Comparison of ENCODE assay signal across 9 mouse cellular contexts in the genomic region with DNA sequence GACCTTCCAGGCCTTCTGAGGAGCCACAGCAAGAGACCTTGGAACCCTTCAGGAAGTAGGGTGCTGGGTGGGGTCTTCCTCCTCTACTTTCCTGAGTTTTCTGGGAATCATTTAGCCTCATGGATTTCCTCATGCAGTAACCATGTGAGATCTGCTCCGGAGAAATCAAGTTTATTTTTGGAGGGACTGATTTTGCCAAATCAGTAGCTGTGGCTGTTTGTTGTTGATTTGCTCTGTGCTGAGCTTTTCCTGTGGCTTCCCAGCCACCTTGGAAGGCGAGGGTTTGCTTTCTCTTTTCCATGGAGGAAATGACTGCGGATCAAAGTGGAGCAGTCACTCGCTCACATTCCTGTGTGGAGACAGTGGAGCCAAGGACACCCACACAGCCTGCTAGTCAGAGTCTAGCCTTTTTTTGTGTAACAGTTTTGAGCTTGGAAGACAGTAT. TPM values are rescaled to one million over a fixed set of nuclear protein-coding genes. Genes with fewer than 3 reads are reported as not detected.
DNase-seq lines count a peak whose midpoint lies in the region; ATAC-seq and TF ChIP-seq lines count a peak whose summit lies in the region.
"Had no signal": no experiment of that assay in that cellular context is flagged by ENCODE, and none has a peak within 500 bp of the region (broad histone marks: within the 10 kb centered on the region; RNA-seq: fewer than 3 reads in every experiment).

No protein-coding gene starts in this region.

- H3K4me3 ChIP-seq in left cerebral cortex, adult 2 months = no peak overlapping the region
- H3K4me3 ChIP-seq in embryonic fibroblast, embryonic 13.5 days (ENCODE audit: insufficient read depth, low read length) = no peak overlapping the region
- H3K4me3 ChIP-seq in lung, embryonic 16.5 days (ENCODE audit: low read length) = no peak overlapping the region

- H3K9me3 ChIP-seq in lung, embryonic 16.5 days (ENCODE audit: control insufficient read depth, low read length) = no peaks in the 10 kb centered on the region

- no peaks in the 10 kb centered on the region for H3K27me3 ChIP-seq in lung, embryonic 16.5 days (ENCODE audit: control insufficient read depth, insufficient read depth, low read depth, low read length)

- peak overlapping the region; percentile 13; the same call in 1 of the 2 replicates for H3K27ac ChIP-seq in left cerebral cortex, adult 2 months
- peak overlapping the region; percentile 29; the same call in 1 of the 2 replicates for H3K27ac ChIP-seq in embryonic fibroblast, embryonic 13.5 days (ENCODE audit: insufficient read depth, low read length)
- H3K27ac ChIP-seq in lung, embryonic 16.5 days (ENCODE audit: low read length) = peak overlapping the region; percentile 64
- H3K27ac ChIP-seq: macrophage had no signal

- intact Hi-C loops in left cerebral cortex, adult 2 months (cut with DNase I) = no loop called here
- intact Hi-C loops in heart, postnatal 10 days (cut with DNase I) = loop anchor here (2.0 kb wide), 1 partner anchor 19 kb away; no protein-coding TSS in a partner anchor

- no peaks in the 10 kb centered on the region for H3K36me3 ChIP-seq in lung, embryonic 16.5 days (ENCODE audit: control insufficient read depth, insufficient read depth, low read length)

- WGBS in lung, embryonic 16.5 days = 36% methylated on average over 4 of the region's 4 CpGs

- no peak overlapping the region for H3K9ac ChIP-seq in lung, embryonic 16.5 days (ENCODE audit: low read length)

- peak; percentile 45 for ATAC-seq in lung, embryonic 16.5 days (ENCODE audit: low read depth)

- H3K4me1 ChIP-seq in embryonic fibroblast, embryonic 13.5 days (ENCODE audit: control insufficient read depth, insufficient read depth, low read length) = peaks cover 12% of the 10 kb centered on the region; the same call in 1 of the 2 replicates
- H3K4me1 ChIP-seq in lung, embryonic 16.5 days (replicated peaks; ENCODE audit: control insufficient read depth, insufficient read depth, low read length) = peaks cover 23% of the 10 kb centered on the region

- no peak for DNase-seq in left cerebral cortex, adult 2 months (ENCODE audit: extremely low spot score in 1 of 2, low spot score in 2 of 2)
- no peak for DNase-seq in left cerebral cortex, adult 11 months (ENCODE audit: low spot score)
- peak; percentile 42 to 44 for DNase-seq in heart, postnatal 10 days
- no peak for DNase-seq in cerebellum, postnatal 14 days
- no peak for DNase-seq in cerebellum, adult 18-20 months
- DNase-seq in thymus, postnatal 14 days = no peak

- TF ChIP-seq CTCF in left cerebral cortex, adult 2 months (IDR thresholded peaks at IDR 0.05) = no peak
- no peak for TF ChIP-seq CTCF in embryonic fibroblast, embryonic 13.5 days (IDR thresholded peaks at IDR 0.05; ENCODE audit: borderline replicate concordance, insufficient read depth, low read length)

- no peak for TF ChIP-seq POLR2A in embryonic fibroblast, embryonic 13.5 days (IDR thresholded peaks at IDR 0.05; ENCODE audit: low read depth, low read length)

- no peak overlapping the region for H3K4me2 ChIP-seq in lung, embryonic 16.5 days (ENCODE audit: low read depth, low read length)

RNA-seq across cellular contexts. Expression of a gene that starts 14.2 kb away (rescaled TPM):
- total RNA-seq in left cerebral cortex, adult 2 months (2021) = 1 to 10 TPM; 3.0 to 4.4 TPM
- polyA plus RNA-seq in embryonic fibroblast, embryonic 13.5 days (2011; ENCODE audit: insufficient read length, low read depth, missing spikeins) = 16.7 and 19.3 TPM in 2 replicates
- total RNA-seq in heart, postnatal 10 days (2021) = 10 to 100 TPM; 23.5 to 27.9 TPM
- 3.2 and 3.4 TPM in 2 replicates for polyA plus RNA-seq in lung, embryonic 16.5 days (2015; fragmentation: Nextera tagmentation; extraction: Ambion mirVana)

Comparison
In these comparisons a context has a peak if more than half of its experiments do, and no peak if none do; other contexts are left out.
1. DNase-seq: peak in heart, postnatal 10 days (2 of 2); none in left cerebral cortex, adult 2 months (0 of 2), left cerebral cortex, adult 11 months (single experiment), cerebellum, postnatal 14 days (0 of 2), cerebellum, adult 18-20 months (0 of 2) and thymus, postnatal 14 days (single experiment).
2. H3K27ac ChIP-seq: peak in every context shown above with its lines; median percentile 64 in lung, embryonic 16.5 days; 29 in embryonic fibroblast, embryonic 13.5 days; 13 in left cerebral cortex, adult 2 months.
3. RNA of a gene that starts 14.2 kb away (total RNA-seq): 23.5 to 27.9 TPM in heart, postnatal 10 days; 3.0 to 4.4 TPM in left cerebral cortex, adult 2 months; every median in the first group is over 4 times any median in the second.